Mouse (Mus musculus) hindbrain, embryonic 13.5 days (tissue): ENCODE measurements around the gene Map7d2. TPM values are rescaled to one million over a fixed set of nuclear protein-coding genes. Genes with fewer than 3 reads are reported as not detected.
"Not testable (repeated sequence)": the region's sequence is repeated elsewhere in the genome, so short reads cannot be mapped to it uniquely, and the experiment has no call there.

Source experiments
- ATAC-seq: fragments of 200-750 bp; cut with Nextera tagmentation; 2 replicates; pipeline ENCODE4 v1.8.0; 2017; ENCODE audit warnings: moderate TSS enrichment; ENCODE audit not compliant: low FRiP score
- H3K27ac ChIP-seq: fragments of 300-500 bp; sonication (generic); 2 replicates; pipeline ENCODE4 v1.5.1; 2015; ENCODE audit warnings: inconsistent platforms, mild to moderate bottlenecking, moderate library complexity
- H3K27me3 ChIP-seq: fragments of 300-500 bp; sonication (generic); 2 replicates; pipeline ENCODE4 v1.6.1; 2015; ENCODE audit warnings: mild to moderate bottlenecking, inconsistent platforms
- H3K36me3 ChIP-seq: fragments of 300-500 bp; sonication (generic); 2 replicates; pipeline ENCODE4 v1.6.1; 2015; ENCODE audit warnings: mild to moderate bottlenecking, inconsistent platforms
- H3K4me1 ChIP-seq: fragments of 300-500 bp; sonication (generic); replicated peaks from 2 replicates; pipeline ENCODE4 v1.6.1; 2015; ENCODE audit warnings: inconsistent platforms
- H3K4me2 ChIP-seq: fragments of 300-500 bp; sonication (generic); 2 replicates; pipeline ENCODE4 v1.6.1; 2015; ENCODE audit warnings: inconsistent platforms, mild to moderate bottlenecking, moderate library complexity
- H3K4me3 ChIP-seq: fragments of 300-500 bp; sonication (generic); 2 replicates; pipeline ENCODE4 v1.5.1; 2015; ENCODE audit warnings: mild to moderate bottlenecking, inconsistent platforms
- H3K9ac ChIP-seq: fragments of 300-500 bp; sonication (generic); 2 replicates; pipeline ENCODE4 v1.6.1; 2015; ENCODE audit warnings: mild to moderate bottlenecking, inconsistent platforms
- H3K9me3 ChIP-seq: fragments of 300-500 bp; sonication (generic); 2 replicates; pipeline ENCODE4 v1.6.1; 2016; ENCODE audit warnings: inconsistent platforms
- WGBS: fragments of 180-500 bp; shearing (Covaris S2); methylation state at CpG from one replicate; pipeline ENCODE4 v1.1.7; 2015; 5-methylcytosine and 5-hydroxymethylcytosine counted together
- polyA plus RNA-seq: library from polyadenylated mRNA; unstranded; fragments of >200 nt; fragmentation: Nextera tagmentation; extraction: Ambion mirVana; gene quantifications from 2 replicates; pipeline ENCODE4 v1.2.1, GENCODE M21; 2015

Map7d2 gene
- polyA plus RNA-seq, 1 experiment from 2014 or later, result 30.3 TPM

DNA sequence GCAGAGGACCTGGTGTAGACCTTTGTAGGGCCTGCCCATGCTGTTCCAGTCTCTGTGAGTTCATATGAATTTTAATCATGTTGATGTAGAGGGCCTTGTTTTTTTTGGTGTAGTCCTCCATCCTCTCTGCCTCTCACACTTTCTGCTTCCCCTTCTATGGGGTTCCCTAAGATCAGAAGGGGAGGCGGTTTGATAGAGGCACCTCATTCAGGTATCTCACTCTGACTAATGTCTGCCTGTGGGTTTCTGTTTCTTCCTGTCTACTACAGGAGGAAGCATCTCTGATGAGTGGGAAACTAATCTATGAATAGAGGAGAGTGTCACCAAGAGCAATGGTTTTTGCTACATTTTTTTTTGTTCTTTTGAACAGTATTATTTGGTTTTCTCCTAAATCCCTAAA is 32.8 kb downstream of the Map7d2 start:
- no peak overlapping the region for H3K27ac ChIP-seq
- H3K36me3 ChIP-seq, result no peaks in the 10 kb centered on the region
- ATAC-seq, result no peak

GRCm38 (mm10) chrX:159459006-159459654 is 44.8 kb downstream of the Map7d2 start:
- H3K36me3 ChIP-seq, result no peaks in the 10 kb centered on the region
- H3K4me2 ChIP-seq, result peak overlapping the region; percentile 36
- H3K9me3 ChIP-seq, result no peaks in the 10 kb centered on the region
- peak overlapping the region; percentile 21 for H3K4me3 ChIP-seq
- H3K4me1 ChIP-seq, result peaks cover 6% of the 10 kb centered on the region
- H3K27ac ChIP-seq, result 0 out of 2 replicates have a peak overlapping the region, but pooled peaks have one; percentile 18
- H3K27me3 ChIP-seq, result no peaks in the 10 kb centered on the region
- H3K9ac ChIP-seq, result peak overlapping the region; percentile 19; the same call in 1 of the 2 replicates
- ATAC-seq, result peak; percentile 92
- 26% methylated on average over 7 of the region's 7 CpGs for WGBS

More for the DNA sequence above, 32.8 kb downstream of the Map7d2 start:
- Histone ChIP-seq H3K4me2 (no peak overlapping the region), H3K9me3 (no peaks in the 10 kb centered on the region), H3K27me3 (no peaks in the 10 kb centered on the region), H3K4me3 (no peak overlapping the region), H3K4me1 (no peaks in the 10 kb centered on the region), H3K9ac (no peak overlapping the region)
- 95% methylated on average over 1 of the region's 1 CpGs for WGBS

DNA sequence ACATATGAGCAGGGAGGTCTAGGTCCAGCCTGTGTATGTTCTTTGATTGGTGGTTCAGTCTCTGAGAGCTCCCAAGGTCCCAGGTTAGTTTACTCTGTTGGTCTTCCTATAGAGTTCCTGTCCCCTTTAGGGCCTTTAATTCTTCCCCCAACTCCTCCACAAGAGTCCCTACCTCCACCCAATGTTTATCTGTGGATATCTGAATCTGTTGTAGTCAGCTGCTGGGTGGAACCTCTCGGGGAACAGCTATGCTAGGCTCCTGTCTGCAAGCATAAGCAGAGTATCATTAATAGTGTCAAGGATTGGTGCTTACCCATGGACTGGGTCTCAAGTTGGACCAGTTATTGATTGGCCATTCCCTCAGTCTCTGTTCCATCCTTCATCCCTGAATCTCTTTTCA is 60.4 kb downstream of the Map7d2 start:
- Histone ChIP-seq H3K9ac (no peak overlapping the region), H3K4me2 (no peak overlapping the region), H3K27ac (no peak overlapping the region), H3K36me3 (peaks cover 9% of the 10 kb centered on the region; the same call in 1 of the 2 replicates), H3K4me3 (no peak overlapping the region), H3K4me1 (no peaks in the 10 kb centered on the region), H3K9me3 (no peaks in the 10 kb centered on the region), H3K27me3 (no peaks in the 10 kb centered on the region)
- no peak for ATAC-seq
- 89% methylated on average over 1 of the region's 1 CpGs for whole genome bisulfite sequencing

- 83% methylated on average over 4 of the region's 4 CpGs for WGBS
- not testable (repeated sequence) for H3K4me2 ChIP-seq, H3K4me3 ChIP-seq, H3K9ac ChIP-seq, H3K4me1 ChIP-seq, H3K27me3 ChIP-seq, H3K27ac ChIP-seq, ATAC-seq, H3K36me3 ChIP-seq, H3K9me3 ChIP-seq
Measured at GRCm38 (mm10) chrX:159478243-159478940, 64.0 kb downstream of the Map7d2 start.

- Histone ChIP-seq H3K4me1 (no peaks in the 10 kb centered on the region), H3K9me3 (no peaks in the 10 kb centered on the region), H3K9ac (no peak overlapping the region), H3K27ac (no peak overlapping the region), H3K4me3 (no peak overlapping the region), H3K36me3 (no peaks in the 10 kb centered on the region), H3K4me2 (no peak overlapping the region), H3K27me3 (no peaks in the 10 kb centered on the region)
- no peak for ATAC-seq
- WGBS, result 92% methylated on average over 1 of the region's 1 CpGs
Measured at GRCm38 (mm10) chrX:159484247-159484646, 69.9 kb downstream of the Map7d2 start.

DNA sequence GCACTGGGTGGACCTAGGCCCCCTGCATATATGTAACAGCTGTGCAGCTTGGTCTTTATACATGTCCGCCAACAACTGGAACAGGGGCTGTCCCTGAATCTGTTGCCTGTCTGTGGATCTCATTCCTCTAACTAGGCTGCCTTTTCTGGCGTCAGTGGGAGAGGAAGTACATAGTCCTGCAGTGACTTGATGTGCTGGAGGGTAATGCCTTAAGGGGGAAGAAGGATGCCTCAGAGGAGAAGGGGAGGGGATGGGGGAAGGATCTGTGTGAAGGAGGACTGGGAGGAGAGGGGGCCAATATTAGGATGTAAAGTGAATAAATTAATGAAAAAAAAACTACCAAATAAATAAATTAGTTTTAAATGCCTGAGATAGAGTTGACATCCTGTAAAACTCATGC is 88.8 kb downstream of the Map7d2 start:
- H3K9ac ChIP-seq, result no peak overlapping the region
- H3K4me1 ChIP-seq, result no peaks in the 10 kb centered on the region
- no peak overlapping the region for H3K4me2 ChIP-seq
- H3K4me3 ChIP-seq, result no peak overlapping the region
- no peak for ATAC-seq
- no peaks in the 10 kb centered on the region for H3K9me3 ChIP-seq
- 69% methylated on average over 2 of the region's 2 CpGs for WGBS
- H3K36me3 ChIP-seq, result no peaks in the 10 kb centered on the region
- H3K27me3 ChIP-seq, result no peaks in the 10 kb centered on the region
- H3K27ac ChIP-seq, result no peak overlapping the region

- no peaks in the 10 kb centered on the region for H3K36me3 ChIP-seq
- WGBS, result 64% methylated on average over 19 of the region's 19 CpGs
Measured at GRCm38 (mm10) chrX:159508331-159509036, 94.1 kb downstream of the Map7d2 start.

DNA sequence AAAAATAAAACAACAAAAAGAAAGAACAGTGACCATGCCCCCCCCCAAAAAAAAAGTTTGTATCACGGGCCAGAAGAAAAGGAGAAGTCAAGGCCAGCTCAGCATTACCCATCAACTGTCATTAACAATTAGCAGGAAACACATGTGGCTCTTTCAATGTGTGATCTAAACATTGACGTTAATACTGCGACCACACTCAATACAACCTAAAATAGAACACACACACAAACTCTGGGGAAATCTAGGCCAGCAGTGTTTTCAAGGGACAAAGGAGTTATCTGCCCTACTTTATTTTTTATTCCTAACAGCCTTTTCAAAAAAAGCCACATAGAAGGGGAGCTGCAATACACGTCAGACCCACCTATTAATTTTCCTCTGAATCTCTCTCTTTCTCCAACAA is 94.7 kb downstream of the Map7d2 start:
- Histone ChIP-seq H3K27ac (no peak overlapping the region), H3K4me1 (no peaks in the 10 kb centered on the region)
- whole genome bisulfite sequencing, result 90% methylated on average over 4 of the region's 4 CpGs

More at GRCm38 (mm10) chrX:159508331-159509036, 94.1 kb downstream of the Map7d2 start:
- H3K4me1 ChIP-seq, result no peaks in the 10 kb centered on the region
- no peaks in the 10 kb centered on the region for H3K9me3 ChIP-seq
- no peak overlapping the region for H3K9ac ChIP-seq
- peaks cover under 1% of the 10 kb centered on the region; the same call in 1 of the 2 replicates for H3K27me3 ChIP-seq
- no peak overlapping the region for H3K4me2 ChIP-seq
- no peak for ATAC-seq
- H3K4me3 ChIP-seq, result no peak overlapping the region
- H3K27ac ChIP-seq, result no peak overlapping the region

GRCm38 (mm10) chrX:159509847-159510715 is 95.7 kb downstream of the Map7d2 start:
- ATAC-seq, result no peak
- H3K27ac ChIP-seq, result no peak overlapping the region
- no peaks in the 10 kb centered on the region for H3K9me3 ChIP-seq
- H3K4me1 ChIP-seq, result no peaks in the 10 kb centered on the region
- H3K9ac ChIP-seq, result no peak overlapping the region
- no peak overlapping the region for H3K4me2 ChIP-seq
- H3K36me3 ChIP-seq, result no peaks in the 10 kb centered on the region
- 85% methylated on average over 19 of the region's 19 CpGs for WGBS
- H3K4me3 ChIP-seq, result no peak overlapping the region
- peaks cover 3% of the 10 kb centered on the region; the same call in 1 of the 2 replicates for H3K27me3 ChIP-seq

More for the DNA sequence above, 94.7 kb downstream of the Map7d2 start:
- Histone ChIP-seq H3K27me3 (peaks cover 3% of the 10 kb centered on the region; the same call in 1 of the 2 replicates), H3K4me3 (no peak overlapping the region), H3K4me2 (no peak overlapping the region), H3K9ac (no peak overlapping the region), H3K36me3 (no peaks in the 10 kb centered on the region), H3K9me3 (no peaks in the 10 kb centered on the region)
- no peak for ATAC-seq

GRCm38 (mm10) chrX:159510716-159511051 is 96.3 kb downstream of the Map7d2 start:
- H3K27me3 ChIP-seq, result peaks cover 3% of the 10 kb centered on the region; the same call in 1 of the 2 replicates
- no peak for ATAC-seq
- no peak overlapping the region for H3K4me3 ChIP-seq
- H3K27ac ChIP-seq, result no peak overlapping the region
- no peak overlapping the region for H3K4me2 ChIP-seq
- WGBS, result 77% methylated on average over 9 of the region's 9 CpGs
- H3K9ac ChIP-seq, result no peak overlapping the region
- H3K36me3 ChIP-seq, result no peaks in the 10 kb centered on the region
- H3K4me1 ChIP-seq, result no peaks in the 10 kb centered on the region
- no peaks in the 10 kb centered on the region for H3K9me3 ChIP-seq

GRCm38 (mm10) chrX:159515599-159515998 is 101.2 kb downstream of the Map7d2 start:
- peaks cover 3% of the 10 kb centered on the region; the same call in 1 of the 2 replicates for H3K27me3 ChIP-seq
- WGBS, result 89% methylated on average over 6 of the region's 6 CpGs
- H3K36me3 ChIP-seq, result no peaks in the 10 kb centered on the region
- no peaks in the 10 kb centered on the region for H3K4me1 ChIP-seq
- ATAC-seq, result no peak
- H3K27ac ChIP-seq, result no peak overlapping the region
- no peak overlapping the region for H3K4me3 ChIP-seq
- no peak overlapping the region for H3K9ac ChIP-seq
- H3K9me3 ChIP-seq, result no peaks in the 10 kb centered on the region
- H3K4me2 ChIP-seq, result no peak overlapping the region

GRCm38 (mm10) chrX:159521780-159522179 is 107.4 kb downstream of the Map7d2 start:
- Histone ChIP-seq H3K4me2 (no peak overlapping the region), H3K4me1 (no peaks in the 10 kb centered on the region), H3K9ac (no peak overlapping the region), H3K27me3 (peaks cover 10% of the 10 kb centered on the region; the same call in 1 of the 2 replicates), H3K36me3 (no peaks in the 10 kb centered on the region), H3K27ac (no peak overlapping the region), H3K9me3 (no peaks in the 10 kb centered on the region), H3K4me3 (no peak overlapping the region)
- ATAC-seq, result no peak
- WGBS, result 86% methylated on average over 3 of the region's 3 CpGs
